8 mouse cellular contexts compared by ENCODE assay signal in the genomic region with DNA sequence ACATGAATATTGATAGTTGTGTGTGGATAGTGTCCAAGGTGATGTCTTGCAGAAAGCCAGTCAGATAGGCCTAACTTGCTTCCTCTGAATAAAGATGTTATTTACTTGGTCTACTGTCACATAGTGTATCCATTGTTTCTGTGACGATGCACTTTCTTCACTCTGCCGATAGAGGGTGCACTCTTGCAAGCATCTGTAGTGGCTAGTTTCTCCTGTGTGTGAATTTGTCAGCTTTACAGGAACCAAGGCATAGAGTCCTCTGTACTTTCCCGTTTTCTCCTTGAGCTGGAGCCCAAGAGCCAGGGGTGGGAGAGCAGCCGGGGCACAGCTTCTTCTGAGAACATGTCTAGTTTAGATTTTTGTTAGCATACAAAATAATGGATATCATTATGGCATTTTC. TPM values are rescaled to one million over a fixed set of nuclear protein-coding genes. Genes with fewer than 3 reads are reported as not detected.
DNase-seq lines count a peak whose midpoint lies in the region; TF ChIP-seq lines count a peak whose summit lies in the region.
"Had no signal": no experiment of that assay in that cellular context is flagged by ENCODE, and none has a peak within 500 bp of the region (broad histone marks: within the 10 kb centered on the region; RNA-seq: fewer than 3 reads in every experiment).

No protein-coding gene starts in this region.

- H3K27ac ChIP-seq in bone marrow macrophage, adult 2 months (ENCODE audit: insufficient read depth, low read depth, low read length): no peak overlapping the region

- peak; percentile 37; the same call in 1 of the 2 replicates for TF ChIP-seq CTCF in bone marrow macrophage, adult 2 months (IDR thresholded peaks at IDR 0.05; ENCODE audit: low read depth, low read length)

- DNase-seq in kidney, postnatal 10 days: peak; percentile 36
- no peak for DNase-seq in kidney, adult 8-10 months
- peak; percentile 72 for DNase-seq in ES-CJ7 (ENCODE audit: low read depth, low spot score)
- DNase-seq in lung, postnatal 14 days: peak; percentile 17
- no peak for DNase-seq in urinary bladder, adult 18-20 months (ENCODE audit: low spot score in 2 of 2)
- no peak for DNase-seq in urinary bladder, postnatal 36 days (ENCODE audit: low spot score in 2 of 2)

- H3K4me1 ChIP-seq in bone marrow macrophage, adult 2 months (ENCODE audit: control insufficient read depth, insufficient read depth, low read length): no peaks in the 10 kb centered on the region

- TF ChIP-seq POLR2A in bone marrow macrophage, adult 2 months (IDR thresholded peaks at IDR 0.05; ENCODE audit: borderline replicate concordance, low read depth, low read length): no peak

- no peak overlapping the region for H3K4me3 ChIP-seq in bone marrow macrophage, adult 2 months (ENCODE audit: insufficient read depth, low read length)

RNA-seq across cellular contexts. Expression of a gene that starts 17.0 kb away (rescaled TPM):
- polyA plus RNA-seq in bone marrow macrophage, adult 2 months (2012; ENCODE audit: insufficient read depth, insufficient read length, missing spikeins): 23.3 and 27.5 TPM in 2 replicates

RNA-seq across cellular contexts. Expression of a gene that starts 23.0 kb away (rescaled TPM):
- not detected in 2 replicates for polyA plus RNA-seq in bone marrow macrophage, adult 2 months (2012; ENCODE audit: insufficient read depth, insufficient read length, missing spikeins)
- polyA plus RNA-seq: stomach, embryonic 14.5 days had no signal

RNA-seq across cellular contexts. Expression of a gene that starts 30.5 kb away (rescaled TPM):
- 9.7 and 10.0 TPM in 2 replicates for polyA plus RNA-seq in bone marrow macrophage, adult 2 months (2012; ENCODE audit: insufficient read depth, insufficient read length, missing spikeins)

RNA-seq across cellular contexts. Expression of a gene that starts 30.6 kb away (rescaled TPM):
- polyA plus RNA-seq in bone marrow macrophage, adult 2 months (2012; ENCODE audit: insufficient read depth, insufficient read length, missing spikeins): 293 and 325 TPM in 2 replicates

RNA-seq across cellular contexts. Expression of a gene that starts 36.5 kb away (rescaled TPM):
- not detected in 2 replicates for polyA plus RNA-seq in bone marrow macrophage, adult 2 months (2012; ENCODE audit: insufficient read depth, insufficient read length, missing spikeins)
- polyA plus RNA-seq: stomach, embryonic 14.5 days had no signal

Comparison
In these comparisons a context has a peak if more than half of its experiments do, and no peak if none do; other contexts are left out.
1. DNase-seq: peak in kidney, postnatal 10 days (single experiment), ES-CJ7 (single experiment) and lung, postnatal 14 days (single experiment); none in kidney, adult 8-10 months (0 of 2), urinary bladder, adult 18-20 months (0 of 2) and urinary bladder, postnatal 36 days (0 of 2).